Mouse (Mus musculus): Measurements from ENCODE around the gene Fgf14. TPM values are rescaled to one million over a fixed set of nuclear protein-coding genes. Genes with fewer than 3 reads are reported as not detected.
"Not testable (repeated sequence)": the region's sequence is repeated elsewhere in the genome, so short reads cannot be mapped to it uniquely, and the experiment has no call there.

Fgf14 gene
- total RNA-seq, 2 experiments from 2014 or later, result 1.5 to 1.8 TPM

DNA sequence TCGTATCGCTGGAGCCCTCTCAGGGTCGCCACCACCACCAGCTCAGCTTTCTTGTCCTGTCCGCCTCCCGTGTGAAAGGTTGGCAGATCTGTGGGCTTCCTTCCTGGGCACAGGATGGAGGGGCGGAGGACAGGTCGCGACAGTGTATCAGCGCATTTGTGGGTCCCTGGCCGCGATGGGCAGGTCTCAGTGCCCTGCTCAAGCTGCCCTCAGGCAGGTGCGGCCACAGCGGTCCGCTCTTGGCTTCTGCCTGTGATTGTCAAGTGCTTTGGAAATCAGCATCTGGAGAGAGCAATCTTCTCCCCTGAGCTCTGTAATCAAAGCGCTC, 484.1 kb downstream of the Fgf14 start:
- peak; percentile 7 for DNase-seq

GRCm38 (mm10) chr14:124191913-124192814, 484.8 kb downstream of the Fgf14 start:
- DNase-seq, result peak; percentile 53

- DNase-seq, result no peak
Measured at GRCm38 (mm10) chr14:124180265-124180664, 496.7 kb downstream of the Fgf14 start.

- no peak for DNase-seq
Measured at GRCm38 (mm10) chr14:124174111-124174510, 502.8 kb downstream of the Fgf14 start.

DNA sequence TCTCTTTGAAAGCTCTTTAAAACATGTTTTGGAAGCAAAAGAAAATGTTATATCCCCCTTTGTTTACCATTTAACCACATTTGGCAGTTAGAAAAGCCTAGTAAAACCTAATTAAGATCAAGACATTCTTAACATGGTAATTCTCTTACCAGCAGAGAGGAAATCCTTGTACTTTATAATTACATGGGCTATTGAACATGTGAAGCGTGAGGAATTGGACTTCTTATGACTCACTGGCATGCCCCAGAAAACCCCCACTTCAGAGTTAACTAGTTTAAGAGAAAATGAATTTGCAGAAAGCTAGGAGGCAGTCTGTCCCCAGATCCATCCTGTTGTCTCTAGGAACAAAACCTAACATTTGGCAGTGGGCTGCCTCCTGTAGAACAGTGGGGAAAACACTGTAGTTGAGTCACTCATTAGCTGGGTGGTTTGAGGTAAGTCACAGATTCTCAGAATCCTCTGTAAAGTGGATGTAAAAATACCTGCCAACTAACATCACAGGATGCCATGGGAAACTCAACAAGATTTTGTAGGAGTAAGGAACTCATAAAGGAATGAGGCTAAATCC, 513.2 kb downstream of the Fgf14 start:
- DNase-seq, result no peak

GRCm38 (mm10) chr14:124147378-124147777, 529.5 kb downstream of the Fgf14 start:
- peak; percentile 2 for DNase-seq

DNA sequence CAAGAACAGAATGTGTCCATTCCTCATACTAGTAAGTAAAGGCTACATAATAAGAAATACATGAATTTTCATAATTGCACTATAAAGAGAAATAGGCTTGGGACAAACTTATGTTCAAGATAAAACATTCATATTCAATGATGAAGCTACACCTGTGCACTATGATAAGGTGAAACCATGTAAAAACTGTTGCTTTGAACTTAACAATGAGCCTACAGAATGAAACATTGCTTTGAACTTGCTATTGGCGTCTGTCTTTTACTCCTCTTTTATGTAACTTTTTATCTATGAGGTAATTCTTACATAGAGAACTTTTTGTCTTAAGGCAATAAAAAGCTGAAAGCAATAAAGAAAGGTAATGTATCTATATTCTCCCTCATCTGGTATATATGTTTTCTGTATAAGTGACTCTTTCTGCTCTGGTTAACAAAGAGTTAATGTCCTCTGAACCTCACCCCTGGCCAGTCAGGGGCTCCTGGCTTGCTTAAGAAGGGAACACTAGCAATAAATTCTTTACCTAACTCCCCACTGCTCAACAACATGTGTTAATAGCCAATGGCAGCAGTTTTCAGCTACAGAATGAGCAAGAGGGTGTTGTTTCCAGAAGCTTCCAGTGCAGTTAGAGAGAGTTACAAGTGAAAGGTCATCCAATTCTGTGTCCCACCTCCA, 569.6 kb downstream of the Fgf14 start:
- DNase-seq, result no peak

DNA sequence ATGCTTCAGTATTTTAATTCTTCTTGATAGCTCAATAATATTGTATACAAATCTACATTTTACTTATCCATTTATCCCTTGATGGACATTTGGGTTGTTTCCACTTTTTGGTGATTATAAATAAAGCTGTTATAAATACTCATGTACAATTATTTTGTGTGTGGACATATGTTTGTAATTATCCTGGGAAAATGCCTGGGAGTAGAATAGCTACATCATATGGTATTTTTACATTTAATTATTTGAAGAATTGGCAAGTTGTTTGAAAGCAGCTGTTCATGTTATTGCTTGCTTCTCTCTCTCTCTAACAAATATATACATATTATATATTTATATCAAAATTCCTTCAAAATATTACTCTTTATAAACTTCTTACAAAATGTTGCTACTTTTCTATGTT, 593.8 kb downstream of the Fgf14 start:
- DNase-seq, result no peak

DNA sequence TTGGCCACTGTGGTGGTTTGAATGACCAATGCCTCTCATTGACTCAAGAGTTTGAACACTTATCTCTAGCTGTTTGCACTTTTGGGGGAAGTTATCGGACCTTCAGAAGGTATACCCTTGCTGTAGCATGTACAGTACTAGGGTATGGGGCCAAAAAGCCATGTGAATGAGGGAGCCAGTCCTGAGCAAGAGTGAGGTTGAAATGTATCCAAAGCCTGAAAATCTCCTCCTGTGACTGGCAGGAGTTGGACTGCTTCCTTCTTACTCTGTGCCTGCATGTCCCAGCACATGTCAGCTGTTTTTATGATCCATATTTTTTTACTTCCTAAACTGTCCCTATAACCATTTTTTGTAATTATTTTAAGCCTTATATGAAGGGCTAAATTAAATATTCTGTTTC, 632.9 kb downstream of the Fgf14 start:
- no peak for DNase-seq

- no peak for DNase-seq
Measured at GRCm38 (mm10) chr14:124040651-124041050, 636.3 kb downstream of the Fgf14 start.

DNA sequence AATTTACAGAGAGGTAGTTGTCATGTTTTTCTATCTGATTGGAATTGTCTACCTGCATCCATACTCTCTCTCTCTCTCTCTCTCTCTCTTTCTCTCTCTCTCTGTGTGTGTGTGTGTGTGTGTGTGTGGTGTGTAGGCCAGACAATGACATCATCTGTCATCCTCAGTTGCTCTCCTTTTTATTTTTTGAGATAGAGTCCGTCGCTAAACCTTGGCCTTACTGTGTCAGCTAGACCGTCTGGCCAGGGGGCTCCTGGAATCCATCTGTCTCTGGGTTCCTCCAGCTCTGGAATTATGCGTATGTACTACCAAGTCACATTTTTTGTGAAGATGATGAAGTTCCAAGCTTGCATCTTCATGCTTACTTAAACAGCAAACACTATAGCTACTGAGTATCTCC, 639.5 kb downstream of the Fgf14 start:
- no peak for DNase-seq

- DNase-seq, result no peak
Measured at GRCm38 (mm10) chr14:124036575-124037205, 640.2 kb downstream of the Fgf14 start.

DNA sequence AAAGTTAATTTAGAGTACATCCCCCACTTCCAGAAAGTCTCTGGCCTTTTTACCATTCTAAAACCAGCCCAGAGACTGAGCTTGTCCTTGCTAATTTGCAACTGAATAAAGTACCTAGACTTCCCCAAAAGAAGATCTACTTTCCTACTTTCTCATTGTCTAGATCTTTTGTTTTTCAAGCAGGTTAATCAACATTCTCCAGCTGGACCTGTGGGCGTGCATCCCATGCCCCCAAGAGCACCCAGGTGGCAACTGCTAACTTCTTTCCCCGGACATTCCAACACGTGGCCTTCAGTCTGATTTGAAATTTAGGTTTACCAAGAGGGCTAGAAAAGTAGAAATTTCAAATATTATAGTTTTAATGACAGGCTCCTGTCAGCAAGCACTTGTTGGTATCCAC, 643.6 kb downstream of the Fgf14 start:
- DNase-seq, result not testable (repeated sequence)

DNA sequence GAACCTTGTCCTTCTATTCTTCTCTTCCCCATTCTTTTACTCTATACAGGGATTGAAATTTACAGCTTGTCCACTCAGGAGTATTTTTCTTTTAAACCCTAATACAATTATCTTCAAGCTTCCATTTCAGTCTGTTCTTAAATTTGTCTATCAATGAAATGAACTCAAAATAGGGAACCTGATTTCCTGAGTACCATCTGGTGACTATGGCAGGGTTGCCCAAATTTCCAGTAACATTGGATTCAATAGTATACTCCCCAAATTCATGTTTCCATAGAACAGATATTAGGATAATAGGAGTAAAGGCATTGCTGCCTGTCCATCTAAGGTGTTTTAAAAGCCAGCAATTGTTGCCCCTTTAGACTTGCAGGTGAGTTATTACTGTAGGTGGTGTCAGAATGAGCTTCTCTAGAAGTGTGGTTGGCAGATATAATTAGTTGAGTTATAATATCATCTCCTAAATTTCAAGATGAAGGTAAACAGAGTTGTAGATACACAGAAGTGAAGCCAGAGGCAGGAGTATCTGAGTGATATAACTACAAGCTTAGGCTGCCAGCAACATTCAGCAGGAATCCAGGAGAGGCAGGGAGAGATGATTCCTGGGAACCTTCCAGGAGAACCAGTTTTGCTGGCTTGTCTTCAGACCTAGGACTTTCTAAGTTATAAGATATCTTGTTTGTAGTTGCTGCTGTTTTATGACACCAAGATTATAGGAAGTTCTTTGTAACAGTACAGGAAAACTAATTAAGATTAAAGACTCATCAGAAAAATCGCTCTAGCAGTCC, 648.8 kb downstream of the Fgf14 start:
- no peak for DNase-seq

GRCm38 (mm10) chr14:123990591-123991195, 686.2 kb downstream of the Fgf14 start:
- peak; percentile 24 for DNase-seq

GRCm38 (mm10) chr14:123967996-123968395, 708.9 kb downstream of the Fgf14 start:
- DNase-seq, result no peak

DNA sequence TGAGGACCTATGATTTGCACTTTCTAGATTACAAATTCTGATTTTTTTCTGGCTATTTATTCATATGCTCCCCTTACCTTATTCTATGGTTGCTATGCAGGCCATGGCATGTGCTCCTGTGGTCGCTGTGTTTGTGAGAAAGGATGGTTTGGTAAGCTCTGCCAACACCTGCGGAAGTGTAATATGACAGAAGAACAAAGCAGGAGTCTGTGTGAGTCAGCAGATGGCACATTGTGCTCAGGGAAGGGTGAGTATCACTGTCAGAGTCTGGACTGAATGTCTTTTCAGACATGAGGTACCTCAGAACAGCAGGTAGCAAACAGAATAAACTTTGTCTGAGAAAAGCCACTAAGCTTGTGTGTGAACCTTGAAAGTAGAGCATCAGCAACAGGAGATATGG, 710.4 kb downstream of the Fgf14 start:
- no peak for DNase-seq

Data from adrenal gland, postnatal 10 days (tissue).